Mouse (Mus musculus) embryonic stem cell, embryonic (primary cell): ENCODE measurements around the gene Tcn2.

ENCODE experiments used
- CTCF ChIA-PET, 4 experiments: fragments of 300-600 bp in 2 of 4; fragments of 350-600 bp in 2 of 4; sonication (Branson Sonifier 250); formaldehyde crosslinking; loops; one replicate each; lab custom pipeline; 2022; ENCODE audit warnings: inconsistent platforms in 2 of 4; lab: Charles Lee
- POLR2A ChIA-PET, 4 experiments: fragments of 300-600 bp in 2 of 4; fragments of 350-600 bp in 2 of 4; sonication (Branson Sonifier 250); formaldehyde crosslinking; loops; one replicate each; lab custom pipeline; 2022; ENCODE audit warnings: antibody characterized with exemption in 4 of 4, inconsistent platforms in 1 of 4; lab: Charles Lee

Gene Tcn2

DNA sequence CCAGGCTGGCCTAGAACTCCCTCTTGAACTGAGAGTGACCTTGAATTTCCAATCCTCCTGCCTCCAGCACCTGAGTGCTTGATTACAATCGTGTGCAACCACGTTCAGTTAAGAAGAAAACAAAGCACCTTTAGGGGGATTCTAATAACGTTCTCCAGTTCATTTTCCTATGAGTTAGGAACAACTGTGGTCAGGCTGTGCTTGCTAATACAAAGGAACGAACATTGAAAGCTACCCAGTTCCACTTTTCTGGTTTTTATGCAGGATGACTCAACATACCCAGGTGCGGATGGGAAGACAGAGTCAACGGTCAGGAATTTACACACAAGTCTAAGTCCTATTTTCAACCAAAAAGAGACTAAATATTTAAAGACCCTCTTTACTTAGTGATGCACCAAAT lies 38.0 kb downstream of the Tcn2 start:
- CTCF ChIA-PET, result no interaction called here

DNA sequence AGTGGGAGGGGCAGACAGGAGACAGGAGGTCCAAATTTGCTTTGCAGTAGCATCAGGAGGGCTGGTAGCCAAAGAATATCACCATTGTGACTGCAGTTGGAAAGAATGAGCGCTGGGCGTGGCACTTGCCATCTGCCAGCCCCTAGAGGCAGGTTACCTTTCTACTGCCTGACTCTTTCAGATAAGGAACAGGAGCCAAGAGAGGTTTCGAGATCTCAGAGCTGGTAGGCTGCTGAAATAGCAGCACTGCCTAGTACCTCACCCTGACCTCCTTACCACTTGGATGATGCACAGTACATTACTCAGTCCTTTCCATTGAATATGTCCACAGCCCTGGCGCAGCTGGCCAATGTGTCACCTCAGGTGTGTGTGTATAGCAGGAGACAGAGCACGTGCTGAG lies 44.6 kb downstream of the Tcn2 start:
- CTCF ChIA-PET, result interaction anchor here in 3 of 4 experiments (0.6 to 2.9 kb wide), 7 partner anchors 8 to 383 kb away, joined by 3 to 10 read pairs (median 3); no protein-coding TSS in a partner anchor
- POLR2A ChIA-PET, result interaction anchor here in 3 of 4 experiments (0.5 to 2.2 kb wide), 6 partner anchors 8 to 380 kb away, joined by 3 to 10 read pairs (median 4); partner anchors contain the start of genes 4921536K21Rik (in 1 of the 3), Dusp18 (in 1 of the 3), Osbp2 (in 1 of the 3) and Slc35e4 (in 1 of the 3)

More for the DNA sequence above, 38.0 kb downstream of the Tcn2 start:
- POLR2A ChIA-PET, result interaction anchor here in 2 of 4 experiments (1.0 to 2.6 kb wide), 4 partner anchors 10 to 541 kb away, joined by 3 to 13 read pairs (median 8); partner anchors contain the start of gene Pes1 (in 1 of the 2)

DNA sequence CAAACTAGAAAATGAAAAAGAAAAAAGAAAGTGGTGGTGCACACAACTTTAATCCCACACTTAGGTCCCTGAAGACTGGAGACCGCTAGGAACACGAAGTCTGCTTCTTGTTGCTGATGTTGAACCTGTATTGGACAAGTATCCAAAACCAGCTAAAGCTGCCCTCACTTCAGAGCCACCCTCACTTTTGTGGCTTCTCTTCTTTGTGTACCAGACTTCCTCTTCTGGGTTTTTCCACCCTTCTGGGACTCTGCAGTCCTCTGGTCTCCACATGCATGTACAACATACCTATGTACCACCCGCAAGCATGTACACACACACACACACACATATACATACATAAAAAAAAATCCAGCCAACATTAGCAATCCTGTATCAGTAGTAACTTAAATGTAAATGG lies 48.2 kb downstream of the Tcn2 start:
- ChIA-PET CTCF (interaction anchor here in 3 of 4 experiments (0.5 to 1.1 kb wide), 4 partner anchors 24 to 89 kb away, joined by 3 to 15 read pairs (median 3); partner anchors contain the start of gene Slc35e4 (in 1 of the 3)), POLR2A (interaction anchor here in 2 of 4 experiments (0.6 to 1.2 kb wide), 3 partner anchors 11 to 48 kb away, joined by 3 to 5 read pairs (median 3); partner anchors contain the start of genes 4921536K21Rik (in 1 of the 2) and Tcn2 (in 1 of the 2))

DNA sequence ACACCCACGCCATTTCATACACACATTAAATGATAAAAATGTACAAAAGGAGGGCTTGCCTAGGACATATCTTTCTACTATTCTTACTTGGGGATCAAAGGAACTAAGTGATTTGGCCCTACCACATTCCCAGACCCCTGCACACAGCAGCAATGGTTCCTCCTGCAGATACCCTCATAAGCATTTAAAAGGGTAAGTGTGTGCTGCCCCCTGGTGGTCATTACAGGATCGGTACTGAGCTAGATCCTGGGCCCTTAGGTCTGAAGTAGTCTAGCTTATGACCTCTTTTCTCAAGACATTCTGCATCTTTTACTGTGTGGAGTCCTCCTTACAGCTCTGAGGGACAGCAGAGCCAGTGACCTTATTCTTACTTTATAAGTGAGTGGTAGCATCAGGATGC lies 52.1 kb downstream of the Tcn2 start:
- POLR2A ChIA-PET, result interaction anchor here in 3 of 4 experiments (0.6 to 2.4 kb wide), 20 partner anchors 9 to 274 kb away, joined by 3 to 16 read pairs (median 4); partner anchors contain the start of genes 4921536K21Rik (in 3 of the 3), Dusp18 (in 3 of the 3), Slc35e4 (in 3 of the 3) and Morc2a (in 1 of the 3)

DNA sequence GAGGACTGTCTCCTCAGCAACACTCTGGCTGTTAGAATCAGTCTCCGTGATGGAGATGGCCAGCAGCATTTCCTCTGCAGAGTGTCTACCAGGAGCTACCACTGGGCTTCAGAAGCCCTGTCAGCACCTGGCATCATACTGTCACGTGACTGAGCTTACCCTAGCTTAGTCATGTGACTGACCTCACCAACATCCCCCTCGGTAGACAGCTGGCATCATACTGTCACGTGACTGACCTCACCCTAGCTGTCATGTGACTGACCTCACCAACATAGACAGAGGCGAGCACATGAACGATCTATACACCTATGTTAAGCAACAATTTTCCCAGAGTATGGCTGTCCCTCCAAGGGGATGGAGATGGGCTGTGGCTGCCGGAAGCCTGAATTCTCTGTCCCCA lies 53.3 kb downstream of the Tcn2 start:
- CTCF ChIA-PET, result interaction anchor here (0.7 to 2.8 kb wide), 17 partner anchors 9 to 201 kb away, joined by 3 to 23 read pairs (median 5); partner anchors contain the start of genes Osbp2 (in 2 of the 4), 4921536K21Rik (in 1 of the 4), Dusp18 (in 1 of the 4) and Slc35e4 (in 1 of the 4)
- POLR2A ChIA-PET, result interaction anchor here in 3 of 4 experiments (1.0 to 2.4 kb wide), 8 partner anchors 11 to 53 kb away, joined by 3 to 16 read pairs (median 4); partner anchors contain the start of genes Osbp2 (in 1 of the 3), Slc35e4 (in 1 of the 3) and Tcn2 (in 1 of the 3)

More for the DNA sequence above, 52.1 kb downstream of the Tcn2 start:
- CTCF ChIA-PET, result interaction anchor here (0.5 to 3.1 kb wide), 86 partner anchors 9 to 427 kb away, joined by 3 to 23 read pairs (median 4); partner anchors contain the start of genes Slc35e4 (in 4 of the 4), 4921536K21Rik (in 3 of the 4), Dusp18 (in 3 of the 4) and Osbp2 (in 3 of the 4)

DNA sequence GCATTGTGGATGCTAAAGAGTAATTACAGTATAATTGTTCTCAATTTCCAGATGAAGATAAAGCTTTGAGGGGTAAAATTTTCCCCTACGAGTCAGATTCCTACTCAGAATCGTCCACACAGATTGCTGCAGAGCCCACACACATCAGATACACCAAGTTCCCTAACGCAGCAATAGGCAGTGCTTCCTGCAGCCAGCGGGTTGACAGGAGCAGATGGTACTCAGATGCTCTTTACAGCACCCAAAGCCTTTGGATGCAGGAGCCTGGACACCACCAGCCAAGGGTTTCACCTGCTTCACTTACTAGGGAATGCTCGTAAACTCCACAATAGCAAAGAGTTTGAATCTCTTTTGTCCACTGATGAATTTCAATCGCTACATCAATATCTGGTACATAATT lies 55.5 kb downstream of the Tcn2 start:
- CTCF ChIA-PET, result interaction anchor here in 2 of 4 experiments (0.6 to 1.5 kb wide), 6 partner anchors 38 to 701 kb away, joined by 3 to 6 read pairs (median 4); partner anchors contain the start of gene Slc35e4 (in 1 of the 2)

More for the DNA sequence above, 55.5 kb downstream of the Tcn2 start:
- POLR2A ChIA-PET, result interaction anchor here in 1 of 4 experiments (0.6 to 1.4 kb wide), 2 partner anchors 12 to 19 kb away, joined by 3 to 6 read pairs; partner anchors contain the start of genes 4921536K21Rik and Dusp18
